Mouse (Mus musculus): Measurements from ENCODE around the gene Prss12. TPM values are rescaled to one million over a fixed set of nuclear protein-coding genes. Genes with fewer than 3 reads are reported as not detected.
A peak's percentile ranks its signal among the peaks of the same experiment; 100 is the strongest.

Gene Prss12
- total and polyA plus RNA-seq, 2 experiments from 2014 or later: 2.5 to 3.0 TPM

GRCm38 (mm10) chr3:123504783-123505182 lies 58.1 kb downstream of the Prss12 start:
- 89% methylated on average over 7 of the region's 7 CpGs for WGBS
- Histone ChIP-seq H3K27ac (ENCODE audit: low read depth) (no peak overlapping the region), H3K4me1 (ENCODE audit: control insufficient read depth, insufficient read depth) (peaks cover 20% of the 10 kb centered on the region), H3K9me3 (replicated peaks; ENCODE audit: control insufficient read depth, low read length) (no peaks in the 10 kb centered on the region), H3K4me3 (ENCODE audit: low read depth, low read length) (no peak overlapping the region), H3K27me3 (ENCODE audit: control insufficient read depth, insufficient read depth, low read length) (no peaks in the 10 kb centered on the region), H3K9ac (replicated peaks; ENCODE audit: low read depth, low read length) (no peak overlapping the region), H3K36me3 (replicated peaks; ENCODE audit: control insufficient read depth, insufficient read depth, low read length) (peaks cover 8% of the 10 kb centered on the region; the same call in 1 of the 2 replicates), H3K4me2 (ENCODE audit: low read depth, low read length) (no peak overlapping the region)
- ATAC-seq (ENCODE audit: insufficient read depth, low read depth) (no peak), DNase-seq (ENCODE audit: low spot score) (no peak)
- TF ChIP-seq CTCF (IDR thresholded peaks at IDR 0.05; ENCODE audit: low read depth) (no peak), EP300 (IDR thresholded peaks at IDR 0.05; ENCODE audit: low read depth) (no peak)

GRCm38 (mm10) chr3:123505778-123506667 lies 59.3 kb downstream of the Prss12 start:
- H3K36me3 ChIP-seq (replicated peaks; ENCODE audit: control insufficient read depth, insufficient read depth, low read length): peaks cover 8% of the 10 kb centered on the region; the same call in 1 of the 2 replicates
- H3K4me3 ChIP-seq (ENCODE audit: low read depth, low read length): no peak overlapping the region
- H3K4me1 ChIP-seq (ENCODE audit: control insufficient read depth, insufficient read depth): peaks cover 10% of the 10 kb centered on the region
- H3K27me3 ChIP-seq (ENCODE audit: control insufficient read depth, insufficient read depth, low read length): no peaks in the 10 kb centered on the region
- TF ChIP-seq CTCF (IDR thresholded peaks at IDR 0.05; ENCODE audit: low read depth) (no peak), EP300 (IDR thresholded peaks at IDR 0.05; ENCODE audit: low read depth) (no peak)
- no peak for DNase-seq (ENCODE audit: low spot score)
- no peak overlapping the region for H3K4me2 ChIP-seq (ENCODE audit: low read depth, low read length)
- no peak for ATAC-seq (ENCODE audit: insufficient read depth, low read depth)
- H3K9ac ChIP-seq (replicated peaks; ENCODE audit: low read depth, low read length): no peak overlapping the region
- no peaks in the 10 kb centered on the region for H3K9me3 ChIP-seq (replicated peaks; ENCODE audit: control insufficient read depth, low read length)
- peak overlapping the region; percentile 43 for H3K27ac ChIP-seq (ENCODE audit: low read depth)
- 59% methylated on average over 9 of the region's 9 CpGs for WGBS

GRCm38 (mm10) chr3:123506699-123507662 lies 60.3 kb downstream of the Prss12 start:
- no peak for ATAC-seq (ENCODE audit: insufficient read depth, low read depth)
- DNase-seq (ENCODE audit: low spot score): peak; percentile 78
- Histone ChIP-seq H3K4me2 (ENCODE audit: low read depth, low read length) (peak overlapping the region; percentile 94), H3K36me3 (replicated peaks; ENCODE audit: control insufficient read depth, insufficient read depth, low read length) (peaks cover 8% of the 10 kb centered on the region; the same call in 1 of the 2 replicates), H3K4me1 (ENCODE audit: control insufficient read depth, insufficient read depth) (peaks cover 10% of the 10 kb centered on the region), H3K27ac (ENCODE audit: low read depth) (peak overlapping the region; percentile 84), H3K27me3 (ENCODE audit: control insufficient read depth, insufficient read depth, low read length) (no peaks in the 10 kb centered on the region), H3K9me3 (replicated peaks; ENCODE audit: control insufficient read depth, low read length) (no peaks in the 10 kb centered on the region), H3K9ac (replicated peaks; ENCODE audit: low read depth, low read length) (peak overlapping the region; percentile 78), H3K4me3 (ENCODE audit: low read depth, low read length) (peak overlapping the region; percentile 70)
- 5% methylated on average over 6 of the region's 6 CpGs for WGBS
- TF ChIP-seq EP300 (IDR thresholded peaks at IDR 0.05; ENCODE audit: low read depth) (no peak), CTCF (IDR thresholded peaks at IDR 0.05; ENCODE audit: low read depth) (peak; percentile 68)

GRCm38 (mm10) chr3:123507663-123508055 lies 60.9 kb downstream of the Prss12 start:
- no peak for TF ChIP-seq EP300 (IDR thresholded peaks at IDR 0.05; ENCODE audit: low read depth)
- no peak for TF ChIP-seq CTCF (IDR thresholded peaks at IDR 0.05; ENCODE audit: low read depth)
- 0% methylated on average over 10 of the region's 10 CpGs for WGBS
- Histone ChIP-seq H3K36me3 (replicated peaks; ENCODE audit: control insufficient read depth, insufficient read depth, low read length) (peaks cover 8% of the 10 kb centered on the region; the same call in 1 of the 2 replicates), H3K9me3 (replicated peaks; ENCODE audit: control insufficient read depth, low read length) (no peaks in the 10 kb centered on the region), H3K4me3 (ENCODE audit: low read depth, low read length) (peak overlapping the region; percentile 70), H3K4me1 (ENCODE audit: control insufficient read depth, insufficient read depth) (peaks cover 10% of the 10 kb centered on the region), H3K27ac (ENCODE audit: low read depth) (peak overlapping the region; percentile 84), H3K27me3 (ENCODE audit: control insufficient read depth, insufficient read depth, low read length) (no peaks in the 10 kb centered on the region), H3K4me2 (ENCODE audit: low read depth, low read length) (peak overlapping the region; percentile 94), H3K9ac (replicated peaks; ENCODE audit: low read depth, low read length) (peak overlapping the region; percentile 78)
- DNase-seq (ENCODE audit: low spot score) (no peak), ATAC-seq (ENCODE audit: insufficient read depth, low read depth) (no peak)

- peak; percentile 99 for DNase-seq (ENCODE audit: low spot score)
- H3K27ac ChIP-seq (ENCODE audit: low read depth): peak overlapping the region; percentile 100
- H3K9ac ChIP-seq (replicated peaks; ENCODE audit: low read depth, low read length): peak overlapping the region; percentile 91
- under 1% methylated on average over 53 of the region's 53 CpGs for WGBS
- peaks cover 8% of the 10 kb centered on the region; the same call in 1 of the 2 replicates for H3K36me3 ChIP-seq (replicated peaks; ENCODE audit: control insufficient read depth, insufficient read depth, low read length)
- H3K27me3 ChIP-seq (ENCODE audit: control insufficient read depth, insufficient read depth, low read length): no peaks in the 10 kb centered on the region
- peak overlapping the region; percentile 70 for H3K4me3 ChIP-seq (ENCODE audit: low read depth, low read length)
- peak; percentile 98 for ATAC-seq (ENCODE audit: insufficient read depth, low read depth)
- H3K4me1 ChIP-seq (ENCODE audit: control insufficient read depth, insufficient read depth): peaks cover 10% of the 10 kb centered on the region
- TF ChIP-seq EP300 (IDR thresholded peaks at IDR 0.05; ENCODE audit: low read depth) (no peak), CTCF (IDR thresholded peaks at IDR 0.05; ENCODE audit: low read depth) (peak; percentile 27)
- no peaks in the 10 kb centered on the region for H3K9me3 ChIP-seq (replicated peaks; ENCODE audit: control insufficient read depth, low read length)
- H3K4me2 ChIP-seq (ENCODE audit: low read depth, low read length): peak overlapping the region; percentile 94
Observed at GRCm38 (mm10) chr3:123508056-123508674, 61.5 kb downstream of the Prss12 start.

All from heart, postnatal 0 days (tissue).